Mouse (Mus musculus): ENCODE results near the gene Ints2.

GRCm38 (mm10) chr11:86201037-86201786 lies 56.2 kb downstream of the Ints2 start, which contains the start of gene Brip1:
- TF ChIP-seq CTCF (IDR thresholded peaks at IDR 0.05; ENCODE audit: low read depth) (peak; percentile 15; the same call in 1 of the 2 replicates), EP300 (IDR thresholded peaks at IDR 0.05; ENCODE audit: low read depth) (0 out of 2 replicates have a peak, but pooled peaks have one; percentile 74)
